Mouse (Mus musculus) limb, embryonic 13.5 days (tissue): ENCODE measurements at regions not wholly inside any gene's neighbourhood (a gene's known extent, or its start where the extent isn't known, plus 50 kb on each side); places are given as distances from the start of the nearest gene placed in this dataset.

Experiments
- ATAC-seq: fragments of 200-750 bp; cut with Nextera tagmentation; 2 replicates; pipeline ENCODE4 v1.8.0; 2017; ENCODE audit warnings: low read depth, moderate number of reproducible peaks, moderate TSS enrichment; ENCODE audit not compliant: low FRiP score
- H3K27ac ChIP-seq: fragments of 300-500 bp; sonication (generic); 2 replicates; pipeline ENCODE4 v1.5.1; 2015; ENCODE audit warnings: inconsistent platforms, mild to moderate bottlenecking, moderate library complexity
- H3K27me3 ChIP-seq: fragments of 300-500 bp; sonication (generic); 2 replicates; pipeline ENCODE4 v1.6.1; 2015; ENCODE audit warnings: mild to moderate bottlenecking, inconsistent platforms
- H3K36me3 ChIP-seq: fragments of 300-500 bp; sonication (generic); 2 replicates; pipeline ENCODE4 v1.6.1; 2015; ENCODE audit warnings: inconsistent platforms, mild to moderate bottlenecking, moderate library complexity
- H3K4me1 ChIP-seq: fragments of 300-500 bp; sonication (generic); 2 replicates; pipeline ENCODE4 v1.6.1; 2015; ENCODE audit warnings: inconsistent platforms
- H3K4me2 ChIP-seq: fragments of 300-500 bp; sonication (generic); replicated peaks from 2 replicates; pipeline ENCODE4 v1.6.1; 2015; ENCODE audit warnings: inconsistent platforms, mild to moderate bottlenecking, moderate library complexity
- H3K4me3 ChIP-seq: fragments of 300-500 bp; sonication (generic); 2 replicates; pipeline ENCODE4 v1.5.1; 2015; ENCODE audit warnings: moderate library complexity, mild to moderate bottlenecking, inconsistent platforms
- H3K9ac ChIP-seq: fragments of 300-500 bp; sonication (generic); 2 replicates; pipeline ENCODE4 v1.6.1; 2015; ENCODE audit warnings: mild to moderate bottlenecking, inconsistent platforms
- H3K9me3 ChIP-seq: fragments of 300-500 bp; sonication (generic); 2 replicates; pipeline ENCODE4 v1.6.1; 2016; ENCODE audit warnings: inconsistent platforms
- WGBS: fragments of 180-500 bp; shearing (Covaris S2); methylation state at CpG from one replicate; pipeline ENCODE4 v1.1.7; 2015; 5-methylcytosine and 5-hydroxymethylcytosine counted together

DNA sequence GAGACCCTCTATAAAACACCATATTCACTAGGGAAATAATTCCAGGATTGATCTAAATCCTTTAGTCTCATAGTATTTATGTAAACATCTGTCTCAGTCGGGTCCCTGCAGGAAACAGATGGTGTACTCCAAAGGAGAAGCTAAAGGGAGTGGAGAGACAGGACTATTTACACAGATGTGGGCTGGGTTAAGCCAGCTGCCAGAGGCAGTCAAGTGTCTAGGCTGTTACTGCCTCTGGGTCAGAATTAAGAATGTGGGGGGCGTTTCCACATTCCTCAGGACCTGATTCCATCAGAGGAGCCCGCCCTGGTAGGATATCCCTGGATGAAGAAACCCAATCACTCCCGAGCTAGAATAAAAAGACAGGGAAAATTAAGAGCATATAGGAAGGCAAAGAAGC is 380.2 kb upstream of the Auts2 start:
- Histone ChIP-seq H3K4me3 (no peak overlapping the region), H3K36me3 (no peaks in the 10 kb centered on the region), H3K27me3 (no peaks in the 10 kb centered on the region), H3K9me3 (0 out of 2 replicates have a peak, but pooled peaks cover 8% of the 10 kb centered on the region), H3K4me1 (peaks cover 9% of the 10 kb centered on the region; the same call in 1 of the 2 replicates), H3K27ac (no peak overlapping the region), H3K9ac (no peak overlapping the region), H3K4me2 (no peak overlapping the region)
- 36% methylated on average over 4 of the region's 4 CpGs for WGBS
- ATAC-seq: peak; percentile 79; the same call in 1 of the 2 replicates

DNA sequence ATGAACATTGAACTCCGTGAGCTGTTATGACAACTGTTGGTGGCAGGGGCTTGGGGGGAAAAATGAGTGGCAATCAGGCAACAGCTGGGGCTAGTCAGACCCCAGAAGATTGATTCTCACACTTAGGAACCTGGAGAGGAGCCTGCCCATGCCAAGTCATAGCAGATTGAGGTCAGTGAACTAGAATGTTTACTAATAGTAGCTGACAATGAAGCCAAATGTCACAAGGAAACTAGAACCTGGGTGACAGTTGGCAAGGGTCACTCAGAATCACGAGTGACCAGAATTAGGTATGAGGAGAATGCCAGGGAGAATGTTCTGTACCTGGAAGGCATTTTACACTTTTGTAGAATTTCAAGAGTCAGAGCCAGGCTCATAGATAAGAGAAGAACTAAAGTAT is 365.9 kb upstream of the Auts2 start:
- Histone ChIP-seq H3K27ac (no peak overlapping the region), H3K4me1 (no peaks in the 10 kb centered on the region), H3K27me3 (no peaks in the 10 kb centered on the region), H3K9ac (no peak overlapping the region), H3K9me3 (no peaks in the 10 kb centered on the region), H3K4me3 (no peak overlapping the region), H3K4me2 (no peak overlapping the region), H3K36me3 (no peaks in the 10 kb centered on the region)
- WGBS: 64% methylated on average over 2 of the region's 2 CpGs
- ATAC-seq: no peak

DNA sequence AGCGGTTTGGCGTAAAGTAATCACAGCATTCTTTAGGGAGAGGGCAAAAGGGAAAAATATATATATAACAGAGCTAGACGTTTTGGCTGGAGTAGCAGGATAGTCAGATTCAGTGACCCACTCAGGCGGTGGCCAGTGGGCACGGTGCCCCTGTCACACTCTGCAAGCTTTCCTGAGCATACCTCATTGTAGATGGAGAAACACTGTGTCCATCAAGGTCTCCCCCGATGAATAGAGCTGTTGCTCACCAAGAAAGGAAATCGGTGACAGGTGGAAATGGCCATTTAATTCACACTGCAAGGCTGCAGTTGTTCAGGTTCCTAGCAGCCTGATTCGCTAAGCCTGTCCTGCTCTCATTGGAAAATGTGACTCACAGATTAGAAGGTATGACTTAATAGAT is 365.1 kb upstream of the Auts2 start:
- WGBS: 82% methylated on average over 8 of the region's 8 CpGs

DNA sequence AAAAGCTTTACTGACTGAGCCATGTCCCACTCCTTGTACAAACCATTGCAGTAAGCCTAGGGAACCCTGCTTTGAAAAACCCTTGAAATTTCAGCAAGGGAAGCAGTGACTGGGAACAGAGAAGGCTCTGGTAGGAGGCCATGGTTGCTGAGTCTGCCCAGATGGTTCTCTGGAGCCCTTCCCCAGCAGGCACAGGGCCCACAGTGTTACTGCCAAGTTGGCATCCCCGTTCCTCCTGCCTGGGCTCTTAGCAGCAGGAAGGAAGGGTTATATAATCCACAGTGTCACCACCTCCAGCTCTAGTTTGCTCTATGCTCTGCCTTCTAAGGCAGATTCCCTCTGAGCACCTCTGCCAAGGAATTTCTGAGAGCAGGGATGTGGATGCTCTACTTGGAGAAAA is 349.4 kb upstream of the Auts2 start:
- 83% methylated on average over 1 of the region's 1 CpGs for WGBS
- Histone ChIP-seq H3K9me3 (no peaks in the 10 kb centered on the region), H3K4me2 (no peak overlapping the region), H3K4me1 (peaks cover 5% of the 10 kb centered on the region), H3K27me3 (no peaks in the 10 kb centered on the region), H3K9ac (no peak overlapping the region), H3K4me3 (no peak overlapping the region), H3K27ac (no peak overlapping the region), H3K36me3 (no peaks in the 10 kb centered on the region)
- ATAC-seq: no peak

More for the DNA sequence above, 365.1 kb upstream of the Auts2 start:
- H3K4me3 ChIP-seq: no peak overlapping the region
- H3K27ac ChIP-seq: no peak overlapping the region
- no peaks in the 10 kb centered on the region for H3K4me1 ChIP-seq
- no peaks in the 10 kb centered on the region for H3K9me3 ChIP-seq
- H3K36me3 ChIP-seq: no peaks in the 10 kb centered on the region
- no peak overlapping the region for H3K4me2 ChIP-seq
- no peaks in the 10 kb centered on the region for H3K27me3 ChIP-seq
- H3K9ac ChIP-seq: no peak overlapping the region
- ATAC-seq: no peak

DNA sequence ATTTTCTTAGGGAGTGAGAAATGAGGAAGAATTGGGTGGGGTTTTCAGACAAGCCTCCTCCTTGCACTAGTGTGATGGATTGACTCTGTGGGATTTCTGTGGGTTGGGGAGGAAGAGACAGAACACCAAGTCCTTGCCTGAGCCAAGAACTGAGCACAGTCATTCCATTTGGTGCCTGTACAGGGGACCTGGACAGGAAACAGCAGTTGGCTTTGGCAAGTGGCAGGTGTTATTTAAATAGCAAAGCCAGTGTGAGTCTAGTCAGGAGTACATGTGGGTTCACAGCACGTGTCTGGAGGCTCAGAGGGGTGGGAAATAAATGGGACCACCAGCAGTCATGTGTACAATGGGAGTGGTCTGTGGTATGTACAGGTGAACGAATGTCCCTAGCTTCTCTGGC is 341.0 kb upstream of the Auts2 start:
- WGBS: 52% methylated on average over 2 of the region's 2 CpGs
- Histone ChIP-seq H3K27ac (no peak overlapping the region), H3K9ac (no peak overlapping the region)

DNA sequence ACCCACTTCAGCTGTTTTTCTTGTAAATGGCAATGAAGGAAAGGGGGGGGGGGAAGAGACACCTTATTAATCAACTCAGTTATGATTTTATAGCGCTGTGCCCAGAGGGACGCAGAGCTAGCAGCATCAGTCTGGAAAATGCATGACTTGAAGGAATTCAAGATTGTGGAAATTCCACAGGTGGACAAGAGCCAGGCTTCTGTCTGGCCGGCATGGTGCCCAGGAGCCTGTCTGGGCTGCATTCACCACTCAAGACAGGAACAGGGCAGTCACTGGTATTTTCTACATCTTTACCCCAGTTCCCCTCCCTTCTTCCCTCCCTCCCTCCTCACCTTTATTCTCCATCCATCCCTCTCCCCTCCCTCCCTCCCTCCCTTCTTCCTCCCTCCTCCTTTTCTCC is 339.1 kb upstream of the Auts2 start:
- WGBS: 56% methylated on average over 3 of the region's 3 CpGs
- Histone ChIP-seq H3K4me3 (no peak overlapping the region), H3K9ac (no peak overlapping the region), H3K9me3 (no peaks in the 10 kb centered on the region), H3K27me3 (peaks cover 8% of the 10 kb centered on the region; the same call in 1 of the 2 replicates), H3K27ac (no peak overlapping the region), H3K4me1 (peaks cover 3% of the 10 kb centered on the region; the same call in 1 of the 2 replicates), H3K4me2 (no peak overlapping the region), H3K36me3 (no peaks in the 10 kb centered on the region)
- no peak; the same call in 1 of the 2 replicates for ATAC-seq

More for the DNA sequence above, 341.0 kb upstream of the Auts2 start:
- H3K4me2 ChIP-seq: no peak overlapping the region
- no peak overlapping the region for H3K4me3 ChIP-seq
- no peak for ATAC-seq
- no peaks in the 10 kb centered on the region for H3K9me3 ChIP-seq
- no peaks in the 10 kb centered on the region for H3K36me3 ChIP-seq
- H3K27me3 ChIP-seq: peaks cover 8% of the 10 kb centered on the region; the same call in 1 of the 2 replicates
- peaks cover 3% of the 10 kb centered on the region; the same call in 1 of the 2 replicates for H3K4me1 ChIP-seq

DNA sequence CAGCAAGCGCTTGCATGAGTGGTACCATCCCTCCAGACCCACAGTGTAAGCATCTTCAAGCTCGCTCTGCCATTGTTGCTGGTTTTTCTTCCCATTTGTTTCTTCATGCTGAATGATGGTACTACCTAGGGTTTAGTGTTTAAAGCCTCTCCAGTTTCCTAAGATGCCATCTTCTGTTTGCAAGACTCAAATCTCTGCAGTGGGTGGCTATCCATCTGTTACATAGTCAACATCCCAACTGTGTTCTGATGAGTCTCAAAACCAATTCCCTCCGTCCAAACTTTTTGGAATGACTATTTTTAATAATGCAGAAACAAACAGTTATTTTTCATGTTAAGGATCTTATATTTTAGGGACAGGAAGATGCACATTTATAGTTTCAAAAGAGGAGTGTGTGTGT is 338.0 kb upstream of the Auts2 start:
- Histone ChIP-seq H3K27ac (no peak overlapping the region), H3K9ac (no peak overlapping the region), H3K4me3 (no peak overlapping the region), H3K27me3 (peaks cover 8% of the 10 kb centered on the region; the same call in 1 of the 2 replicates), H3K36me3 (no peaks in the 10 kb centered on the region), H3K4me2 (no peak overlapping the region), H3K4me1 (peaks cover 8% of the 10 kb centered on the region), H3K9me3 (no peaks in the 10 kb centered on the region)
- ATAC-seq: no peak
- 91% methylated on average over 3 of the region's 3 CpGs for WGBS

DNA sequence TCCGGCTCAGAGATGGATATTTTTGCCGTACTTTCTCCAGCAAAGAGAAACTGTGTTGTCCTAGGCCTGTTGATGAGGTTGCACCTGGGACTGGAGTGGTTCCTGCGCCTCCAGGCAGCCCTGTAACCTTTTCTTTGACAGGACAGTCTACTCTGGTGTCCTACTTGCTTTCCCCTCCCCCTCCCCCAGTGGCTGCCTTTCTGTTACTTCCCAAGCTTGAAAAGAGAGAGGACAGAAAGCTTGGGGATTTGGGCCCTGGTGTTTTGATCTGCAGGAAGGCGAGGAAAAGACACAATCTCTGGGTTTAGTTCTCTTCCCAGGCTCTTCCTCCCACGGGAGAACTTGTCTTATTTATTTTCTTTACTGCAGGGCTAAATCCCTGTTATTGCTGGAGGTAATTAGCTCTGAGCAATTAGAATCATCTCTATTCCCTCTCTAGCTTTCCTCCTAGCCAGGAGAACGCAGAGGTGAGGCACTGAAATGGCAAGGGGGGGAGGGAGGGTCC is 333.2 kb upstream of the Auts2 start:
- Histone ChIP-seq H3K27ac (no peak overlapping the region), H3K9ac (no peak overlapping the region), H3K4me1 (peaks cover 6% of the 10 kb centered on the region), H3K9me3 (no peaks in the 10 kb centered on the region), H3K27me3 (no peaks in the 10 kb centered on the region), H3K4me3 (no peak overlapping the region), H3K36me3 (no peaks in the 10 kb centered on the region), H3K4me2 (no peak overlapping the region)
- no peak for ATAC-seq
- 22% methylated on average over 6 of the region's 6 CpGs for WGBS

DNA sequence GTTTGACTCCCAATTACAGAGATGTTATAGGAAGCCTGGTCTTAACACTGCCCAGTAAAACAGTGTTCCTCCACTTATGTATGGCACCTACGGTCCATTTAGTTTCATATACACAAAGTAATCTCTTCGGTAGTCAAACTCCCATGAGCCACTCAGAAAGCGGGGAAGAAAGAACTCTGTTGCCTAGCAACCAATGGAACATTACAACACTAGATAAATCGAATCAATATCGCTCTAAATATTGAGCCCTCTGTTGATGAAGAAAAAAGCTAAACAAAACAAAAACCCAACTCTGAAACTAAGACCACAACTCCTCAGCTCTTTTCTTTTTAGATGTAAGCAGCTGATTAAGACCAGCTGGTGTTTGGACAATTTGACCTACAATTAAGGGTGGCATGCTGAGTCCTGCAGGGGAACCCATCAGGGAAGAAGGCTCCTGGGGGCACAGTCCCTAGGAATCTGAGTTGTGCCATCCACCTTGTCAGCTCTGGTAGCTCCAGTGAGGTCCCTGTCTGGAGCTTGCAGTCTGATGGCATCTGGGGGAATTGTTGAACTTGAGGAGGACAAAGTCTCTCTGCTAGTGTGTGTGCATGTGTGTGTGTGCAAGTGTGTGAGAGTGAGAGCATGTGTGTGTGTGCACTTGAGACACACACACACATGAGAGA is 315.8 kb upstream of the Auts2 start:
- Histone ChIP-seq H3K9ac (no peak overlapping the region), H3K27me3 (no peaks in the 10 kb centered on the region), H3K4me3 (no peak overlapping the region), H3K4me2 (no peak overlapping the region), H3K27ac (no peak overlapping the region), H3K9me3 (no peaks in the 10 kb centered on the region; the same call in 1 of the 2 replicates), H3K36me3 (no peaks in the 10 kb centered on the region), H3K4me1 (peaks cover 18% of the 10 kb centered on the region)
- ATAC-seq: no peak
- WGBS: 68% methylated on average over 5 of the region's 5 CpGs

DNA sequence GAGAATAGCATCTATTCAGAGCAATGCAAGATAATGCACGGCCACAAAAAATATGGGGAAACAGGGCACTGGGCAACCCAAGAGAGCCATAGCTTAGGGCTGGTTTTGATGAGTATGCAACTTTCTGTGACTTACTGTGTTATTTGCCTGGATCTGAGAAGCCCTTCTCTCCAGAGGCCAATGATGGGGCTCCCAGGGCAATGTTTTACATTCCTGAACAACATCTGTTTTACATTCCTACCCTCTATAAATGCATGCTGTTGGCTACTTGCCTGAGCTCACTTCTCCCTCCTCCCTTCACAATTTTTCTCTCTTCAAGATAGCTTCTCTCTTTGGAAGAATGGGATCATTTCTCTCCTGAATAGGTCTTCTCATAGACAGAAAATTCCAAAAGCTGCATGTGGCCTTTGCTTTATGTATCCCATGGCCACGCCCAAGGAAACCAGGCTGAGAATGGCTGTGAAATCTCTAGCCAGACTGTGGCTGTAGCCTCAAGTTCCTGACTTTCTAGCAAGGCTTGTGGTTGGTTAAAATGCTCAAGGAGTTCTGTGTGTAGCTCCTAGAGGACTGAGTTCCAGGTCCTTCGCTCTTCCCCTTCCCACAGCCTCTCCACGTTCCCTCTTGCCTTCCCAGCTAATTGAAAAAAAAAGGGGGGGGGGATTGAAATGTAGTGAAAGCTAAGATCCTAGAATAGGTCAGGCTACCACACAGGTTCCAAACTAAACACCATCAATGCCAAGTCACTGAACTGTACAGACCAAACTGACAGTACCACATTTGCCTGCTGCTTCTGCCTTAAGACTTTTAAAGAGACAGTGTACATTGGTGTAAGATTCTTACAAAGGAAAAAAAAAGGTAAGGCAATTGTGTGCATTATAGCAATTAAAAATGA is 312.7 kb upstream of the Auts2 start:
- peak overlapping the region; percentile 78 for H3K27ac ChIP-seq
- no peak overlapping the region for H3K4me3 ChIP-seq
- peak overlapping the region; percentile 28; the same call in 1 of the 2 replicates for H3K4me2 ChIP-seq
- no peak overlapping the region for H3K9ac ChIP-seq
- H3K4me1 ChIP-seq: peaks cover 21% of the 10 kb centered on the region
- H3K36me3 ChIP-seq: no peaks in the 10 kb centered on the region
- ATAC-seq: peak; percentile 93
- WGBS: 21% methylated on average over 4 of the region's 4 CpGs
- no peaks in the 10 kb centered on the region for H3K9me3 ChIP-seq
- no peaks in the 10 kb centered on the region for H3K27me3 ChIP-seq

DNA sequence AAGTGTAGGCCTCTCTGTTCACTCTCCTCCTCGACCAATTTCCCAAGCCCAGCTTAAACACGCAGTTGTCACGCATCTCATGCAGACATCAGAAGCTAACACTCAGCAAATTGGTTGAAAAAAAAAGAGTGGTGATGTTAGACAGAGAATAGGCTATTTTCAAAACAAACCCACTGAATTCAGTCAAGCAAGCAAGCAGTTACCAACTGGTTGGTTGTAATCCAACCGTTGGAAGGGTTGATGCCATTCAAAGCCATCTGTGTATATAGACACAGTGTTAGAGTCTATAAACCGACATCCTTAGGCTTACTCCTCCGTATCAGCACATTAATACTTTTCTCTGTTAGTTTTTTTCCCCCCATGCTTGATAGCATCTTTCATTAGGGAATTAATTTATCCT is 307.6 kb upstream of the Auts2 start:
- peaks cover 14% of the 10 kb centered on the region for H3K4me1 ChIP-seq
- H3K4me3 ChIP-seq: no peak overlapping the region
- no peak overlapping the region for H3K27ac ChIP-seq
- no peak overlapping the region for H3K4me2 ChIP-seq
- H3K36me3 ChIP-seq: no peaks in the 10 kb centered on the region
- no peak overlapping the region for H3K9ac ChIP-seq
- H3K27me3 ChIP-seq: no peaks in the 10 kb centered on the region
- WGBS: 79% methylated on average over 6 of the region's 6 CpGs
- no peak for ATAC-seq
- H3K9me3 ChIP-seq: no peaks in the 10 kb centered on the region

DNA sequence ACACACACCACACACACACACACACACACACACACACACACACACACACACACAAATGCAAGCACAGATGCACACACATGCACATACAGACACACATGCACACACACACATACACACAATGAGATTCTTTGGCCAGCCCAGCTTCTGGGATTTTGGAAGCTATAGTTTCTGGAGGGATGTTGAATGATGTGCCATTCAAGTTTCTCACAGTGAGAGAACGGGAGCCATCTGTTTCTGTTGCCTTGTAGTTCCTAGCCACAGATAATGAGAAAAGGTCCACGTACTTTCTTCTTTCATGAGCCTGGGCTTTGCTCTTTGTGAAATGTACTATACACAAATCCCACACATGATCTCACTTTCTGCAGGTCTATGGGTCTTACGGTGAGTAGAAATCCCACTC is 304.9 kb upstream of the Auts2 start:
- Histone ChIP-seq H3K4me1 (peaks cover 4% of the 10 kb centered on the region), H3K36me3 (no peaks in the 10 kb centered on the region), H3K4me2 (no peak overlapping the region), H3K9me3 (peaks cover 5% of the 10 kb centered on the region; the same call in 1 of the 2 replicates), H3K9ac (no peak overlapping the region), H3K4me3 (no peak overlapping the region), H3K27me3 (no peaks in the 10 kb centered on the region), H3K27ac (no peak overlapping the region)
- no peak for ATAC-seq
- WGBS: 61% methylated on average over 3 of the region's 3 CpGs
